Mouse (Mus musculus): Measurements from ENCODE around the gene Ube2i. TPM values are rescaled to one million over a fixed set of nuclear protein-coding genes. Genes with fewer than 3 reads are reported as not detected.
A peak's percentile ranks its signal among the peaks of the same experiment; 100 is the strongest.

The Ube2i gene
- polyA plus RNA-seq, 1 experiment: 102 TPM

GRCm38 (mm10) chr17:25272951-25273705, 1.3 kb downstream of the Ube2i start:
- H3K27me3 ChIP-seq (ENCODE audit: control insufficient read depth, insufficient read depth, low read length): no peaks in the 10 kb centered on the region
- peak overlapping the region; percentile 75 for H3K4me3 ChIP-seq (ENCODE audit: extremely low read depth, insufficient read depth, insufficient read length)
- peak overlapping the region; percentile 99 for H3K27ac ChIP-seq (ENCODE audit: insufficient read depth, low read length)
- DNase-seq (ENCODE audit: low read depth in 1 of 2, low spot score in 2 of 2): peak; percentile 42 to 74
- peaks cover 13% of the 10 kb centered on the region; the same call in 1 of the 2 replicates for H3K4me1 ChIP-seq (ENCODE audit: control insufficient read depth, insufficient read depth, insufficient read length)
- TF ChIP-seq POLR2A (IDR thresholded peaks at IDR 0.05; ENCODE audit: low read depth, low read length): peak; percentile 48
- no peak for TF ChIP-seq CTCF (IDR thresholded peaks at IDR 0.05; ENCODE audit: extremely low read depth, insufficient read depth, insufficient read length, insufficient replicate concordance)
- H3K36me3 ChIP-seq (ENCODE audit: control insufficient read depth, insufficient read depth, low read length): peaks cover 9% of the 10 kb centered on the region
- under 1% methylated on average over 86 of the region's 92 CpGs for WGBS

GRCm38 (mm10) chr17:25272326-25272725, 2.1 kb downstream of the Ube2i start:
- WGBS: 1% methylated on average over 10 of the region's 10 CpGs
- TF ChIP-seq CTCF (IDR thresholded peaks at IDR 0.05; ENCODE audit: extremely low read depth, insufficient read depth, insufficient read length, insufficient replicate concordance) (no peak), POLR2A (IDR thresholded peaks at IDR 0.05; ENCODE audit: low read depth, low read length) (no peak)

DNA sequence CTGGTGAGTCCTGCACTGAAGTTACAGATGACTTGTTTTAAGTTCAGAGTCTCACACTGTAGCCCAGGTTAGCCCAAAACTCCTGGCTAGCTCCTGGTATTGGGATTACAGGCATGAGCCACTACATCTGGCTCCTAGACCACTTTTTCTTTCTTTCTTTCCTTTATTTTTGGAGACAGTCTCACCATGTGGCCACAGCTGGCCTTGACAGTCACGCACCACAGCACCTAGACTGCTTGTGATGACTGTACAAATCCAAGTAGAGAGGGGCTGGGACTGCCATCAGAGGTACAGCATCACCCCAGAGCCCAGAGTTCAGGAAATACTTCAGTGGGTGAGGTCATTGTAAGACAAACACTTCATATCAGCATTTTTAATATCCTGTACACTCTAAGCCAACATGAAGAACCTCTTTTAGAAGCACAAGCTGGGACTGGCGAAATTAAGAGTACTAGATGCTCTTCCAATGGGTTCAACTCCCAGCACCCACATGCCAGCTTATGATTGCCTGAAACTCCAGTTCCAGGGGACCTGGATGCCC, 3.6 kb downstream of the Ube2i start:
- no peak overlapping the region for H3K4me3 ChIP-seq (ENCODE audit: extremely low read depth, insufficient read depth, insufficient read length)

More at GRCm38 (mm10) chr17:25272326-25272725, 2.1 kb downstream of the Ube2i start:
- no peak for DNase-seq (ENCODE audit: low read depth in 1 of 2, low spot score in 2 of 2)
- H3K27ac ChIP-seq (ENCODE audit: insufficient read depth, low read length): peak overlapping the region; percentile 99; the same call in 1 of the 2 replicates
- H3K4me1 ChIP-seq (ENCODE audit: control insufficient read depth, insufficient read depth, insufficient read length): peaks cover 13% of the 10 kb centered on the region; the same call in 1 of the 2 replicates
- H3K4me3 ChIP-seq (ENCODE audit: extremely low read depth, insufficient read depth, insufficient read length): peak overlapping the region; percentile 75
- peaks cover 17% of the 10 kb centered on the region for H3K36me3 ChIP-seq (ENCODE audit: control insufficient read depth, insufficient read depth, low read length)
- no peaks in the 10 kb centered on the region for H3K27me3 ChIP-seq (ENCODE audit: control insufficient read depth, insufficient read depth, low read length)

DNA sequence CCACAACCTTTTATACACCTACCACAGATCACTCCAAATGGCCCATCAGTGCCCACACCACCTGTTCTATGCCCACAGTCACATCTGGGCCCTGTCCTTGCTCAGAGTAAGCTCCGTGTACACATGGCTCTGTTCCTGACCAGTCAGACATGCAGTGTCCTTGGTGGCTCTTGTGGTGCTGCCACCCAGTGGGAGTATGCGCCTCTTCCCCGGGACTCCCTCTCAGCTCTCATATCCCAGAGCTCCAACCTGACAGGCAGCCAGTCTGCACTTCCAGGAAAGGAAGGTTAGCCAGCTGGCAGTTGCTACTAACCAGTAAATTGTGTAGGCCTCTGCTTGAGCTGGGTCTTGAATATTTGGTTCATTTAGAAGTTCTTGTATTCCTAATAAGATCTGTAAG, 10.0 kb downstream of the Ube2i start:
- no peak for TF ChIP-seq POLR2A (IDR thresholded peaks at IDR 0.05; ENCODE audit: low read depth, low read length)
- no peak for DNase-seq (ENCODE audit: low read depth in 1 of 2, low spot score in 2 of 2)
- peaks cover 62% of the 10 kb centered on the region for H3K36me3 ChIP-seq (ENCODE audit: control insufficient read depth, insufficient read depth, low read length)
- no peak overlapping the region for H3K4me3 ChIP-seq (ENCODE audit: extremely low read depth, insufficient read depth, insufficient read length)
- WGBS: 83% methylated on average over 3 of the region's 3 CpGs
- no peaks in the 10 kb centered on the region for H3K4me1 ChIP-seq (ENCODE audit: control insufficient read depth, insufficient read depth, insufficient read length)
- H3K27me3 ChIP-seq (ENCODE audit: control insufficient read depth, insufficient read depth, low read length): no peaks in the 10 kb centered on the region
- H3K27ac ChIP-seq (ENCODE audit: insufficient read depth, low read length): no peak overlapping the region

More for the DNA sequence above, 3.6 kb downstream of the Ube2i start:
- DNase-seq (ENCODE audit: low read depth in 1 of 2, low spot score in 2 of 2): no peak
- Histone ChIP-seq H3K27me3 (ENCODE audit: control insufficient read depth, insufficient read depth, low read length) (no peaks in the 10 kb centered on the region), H3K4me1 (ENCODE audit: control insufficient read depth, insufficient read depth, insufficient read length) (peaks cover 13% of the 10 kb centered on the region; the same call in 1 of the 2 replicates), H3K27ac (ENCODE audit: insufficient read depth, low read length) (no peak overlapping the region), H3K36me3 (ENCODE audit: control insufficient read depth, insufficient read depth, low read length) (peaks cover 29% of the 10 kb centered on the region)
- 62% methylated on average over 2 of the region's 2 CpGs for WGBS
- TF ChIP-seq POLR2A (IDR thresholded peaks at IDR 0.05; ENCODE audit: low read depth, low read length) (no peak), CTCF (IDR thresholded peaks at IDR 0.05; ENCODE audit: extremely low read depth, insufficient read depth, insufficient read length, insufficient replicate concordance) (no peak)

GRCm38 (mm10) chr17:25257804-25258261, 16.6 kb downstream of the Ube2i start:
- peaks cover 10% of the 10 kb centered on the region for H3K36me3 ChIP-seq (ENCODE audit: control insufficient read depth, insufficient read depth, low read length)
- H3K27ac ChIP-seq (ENCODE audit: insufficient read depth, low read length): peak overlapping the region; percentile 40; the same call in 1 of the 2 replicates
- peaks cover 16% of the 10 kb centered on the region; the same call in 1 of the 2 replicates for H3K4me1 ChIP-seq (ENCODE audit: control insufficient read depth, insufficient read depth, insufficient read length)
- 54% methylated on average over 6 of the region's 6 CpGs for WGBS
- peaks cover 12% of the 10 kb centered on the region for H3K27me3 ChIP-seq (ENCODE audit: control insufficient read depth, insufficient read depth, low read length)
- TF ChIP-seq POLR2A (IDR thresholded peaks at IDR 0.05; ENCODE audit: low read depth, low read length): no peak
- no peak for TF ChIP-seq CTCF (IDR thresholded peaks at IDR 0.05; ENCODE audit: extremely low read depth, insufficient read depth, insufficient read length, insufficient replicate concordance)
- no peak overlapping the region for H3K4me3 ChIP-seq (ENCODE audit: extremely low read depth, insufficient read depth, insufficient read length)
- peak in 1 of 2 experiments; percentile 36 for DNase-seq (ENCODE audit: low read depth in 1 of 2, low spot score in 2 of 2)

GRCm38 (mm10) chr17:25256140-25256754, 18.2 kb downstream of the Ube2i start, which contains the start of gene Baiap3:
TSS of gene Baiap3 (minus strand) at chr17:25256364.
- peaks cover 5% of the 10 kb centered on the region; the same call in 1 of the 2 replicates for H3K36me3 ChIP-seq (ENCODE audit: control insufficient read depth, insufficient read depth, low read length)
- H3K27ac ChIP-seq (ENCODE audit: insufficient read depth, low read length): no peak within 1 kb of the TSS
- H3K4me1 ChIP-seq (ENCODE audit: control insufficient read depth, insufficient read depth, insufficient read length): peaks cover 16% of the 10 kb centered on the region; the same call in 1 of the 2 replicates
- H3K27me3 ChIP-seq (ENCODE audit: control insufficient read depth, insufficient read depth, low read length): peaks cover 12% of the 10 kb centered on the region
- WGBS: 4% methylated on average over 35 of the region's 35 CpGs
- TF ChIP-seq POLR2A (IDR thresholded peaks at IDR 0.05; ENCODE audit: low read depth, low read length) (no peak), CTCF (IDR thresholded peaks at IDR 0.05; ENCODE audit: extremely low read depth, insufficient read depth, insufficient read length, insufficient replicate concordance) (no peak)
- H3K4me3 ChIP-seq (ENCODE audit: extremely low read depth, insufficient read depth, insufficient read length): peak within 1 kb of the TSS; percentile 32; the same call in 1 of the 2 replicates
- DNase-seq (ENCODE audit: low read depth in 1 of 2, low spot score in 2 of 2): no peak
